Mouse (Mus musculus) MEL (cell line): ENCODE measurements around the gene Ppp2ca. TPM values are rescaled to one million over a fixed set of nuclear protein-coding genes. Genes with fewer than 3 reads are reported as not detected.

Source experiments
- DNase-seq: peaks from one replicate; pipeline ENCODE4 v3.0.0; 2011; ENCODE audit warnings: low read depth, low spot score
- H3K27ac ChIP-seq: 2 replicates; pipeline ENCODE4 v1.5.1; 2012; ENCODE audit warnings: low read depth, mild to moderate bottlenecking, control low read depth, low read length, moderate library complexity; ENCODE audit not compliant: control insufficient read depth
- H3K27me3 ChIP-seq, 2 experiments: fragments of 150-350 bp in 1 of 2; sonication (generic) in 1 of 2; 2 replicates each; pipeline ENCODE4 v1.6.1; 2012; ENCODE audit warnings: low read length in 2 of 2, mild to moderate bottlenecking in 2 of 2, improper control_type of control experiment in 1 of 2, moderate library complexity in 1 of 2; ENCODE audit not compliant: insufficient read depth in 2 of 2, control insufficient read depth in 1 of 2
- H3K36me3 ChIP-seq, 2 experiments: 2 replicates each; pipeline ENCODE4 v1.6.1; 2012 to 2014; ENCODE audit warnings: low read length in 2 of 2, improper control_type of control experiment in 1 of 2, inconsistent platforms in 1 of 2, mild to moderate bottlenecking in 1 of 2; ENCODE audit not compliant: insufficient read depth in 2 of 2, control insufficient read depth in 1 of 2
- H3K4me1 ChIP-seq, 2 experiments: fragments of 150-350 bp in 1 of 2; sonication (generic) in 1 of 2; 2 replicates each; pipeline ENCODE4 v1.6.1; 2012; ENCODE audit warnings: low read length in 2 of 2, improper control_type of control experiment in 1 of 2, mild to moderate bottlenecking in 1 of 2; ENCODE audit not compliant: insufficient read depth in 2 of 2, control insufficient read depth in 1 of 2
- H3K4me3 ChIP-seq, 2 experiments: fragments of 150-350 bp in 1 of 2; sonication (generic) in 1 of 2; 2 replicates each; pipeline ENCODE4 v1.5.1; 2012; ENCODE audit warnings: low read depth in 2 of 2, low read length in 2 of 2, mild to moderate bottlenecking in 2 of 2, moderate library complexity in 2 of 2, control low read depth in 1 of 2, improper control_type of control experiment in 1 of 2; ENCODE audit not compliant: control insufficient read depth in 1 of 2, insufficient read depth in 1 of 2
- H3K79me2 ChIP-seq: 2 replicates; pipeline ENCODE4 v1.6.1; 2012; ENCODE audit warnings: mild to moderate bottlenecking, low read length, moderate library complexity; ENCODE audit not compliant: control insufficient read depth, poor library complexity, insufficient read depth
- H3K9ac ChIP-seq: 2 replicates; pipeline ENCODE4 v1.6.1; 2012; ENCODE audit warnings: low read depth, mild to moderate bottlenecking, control low read depth, low read length, moderate library complexity; ENCODE audit not compliant: control insufficient read depth, poor library complexity, severe bottlenecking
- H3K9me3 ChIP-seq: fragments of 150-350 bp; sonication (generic); replicated peaks from 2 replicates; pipeline ENCODE4 v1.6.1; 2012; ENCODE audit warnings: mild to moderate bottlenecking, low read length, improper control_type of control experiment, moderate library complexity; ENCODE audit not compliant: insufficient read depth
- BHLHE40 ChIP-seq: IDR thresholded peaks from 2 replicates; pipeline ENCODE4 v1.6.1; 2012; ENCODE audit warnings: low read depth, mild to moderate bottlenecking, inconsistent platforms, low read length, improper control_type of control experiment, borderline replicate concordance
- CHD1 ChIP-seq: IDR thresholded peaks from 2 replicates; pipeline ENCODE4 v1.6.1; 2012; ENCODE audit warnings: low read depth, mild to moderate bottlenecking, inconsistent platforms, low read length, improper control_type of control experiment
- CTCF ChIP-seq, 3 experiments: IDR thresholded peaks in 2 of 3; conservative IDR thresholded peaks in 1 of 3; 2 replicates each; pipeline ENCODE4 v1.5.1; 2011 to 2012; ENCODE audit warnings: low read length in 3 of 3, low read depth in 2 of 3, mild to moderate bottlenecking in 2 of 3, improper control_type of control experiment in 1 of 3, inconsistent platforms in 1 of 3, mixed read lengths in 1 of 3, moderate library complexity in 1 of 3; ENCODE audit not compliant: control insufficient read depth in 1 of 3, insufficient read depth in 1 of 3, poor library complexity in 1 of 3, severe bottlenecking in 1 of 3
- ELF1 ChIP-seq: IDR thresholded peaks from 2 replicates; pipeline ENCODE4 v1.6.1; 2014; ENCODE audit warnings: low read depth, mild to moderate bottlenecking, inconsistent platforms, low read length, improper control_type of control experiment, moderate library complexity
- EP300 ChIP-seq, 2 experiments: IDR thresholded peaks; 2 replicates each; pipeline ENCODE4 v1.6.1; 2011; ENCODE audit warnings: improper control_type of control experiment in 2 of 2, low read length in 2 of 2, low read depth in 1 of 2, mild to moderate bottlenecking in 1 of 2
- ETS1 ChIP-seq: IDR thresholded peaks from 2 replicates; pipeline ENCODE4 v1.6.1; 2012; ENCODE audit warnings: low read depth, mild to moderate bottlenecking, inconsistent platforms, low read length, improper control_type of control experiment, moderate library complexity
- GATA1 ChIP-seq: IDR thresholded peaks from 2 replicates; pipeline ENCODE4 v1.6.1; 2011; ENCODE audit warnings: low read depth, low read length, improper control_type of control experiment
- HCFC1 ChIP-seq: IDR thresholded peaks from 2 replicates; pipeline ENCODE4 v1.6.1; 2012; ENCODE audit warnings: low read depth, mild to moderate bottlenecking, inconsistent platforms, low read length, improper control_type of control experiment, moderate library complexity
- KAT2A ChIP-seq: conservative IDR thresholded peaks from 2 replicates; pipeline ENCODE4 v1.6.1; 2012; ENCODE audit warnings: low read depth, low read length, improper control_type of control experiment, inconsistent platforms
- MAFK ChIP-seq: IDR thresholded peaks from 2 replicates; pipeline ENCODE4 v1.6.1; 2011; ENCODE audit warnings: low read depth, mild to moderate bottlenecking, low read length, improper control_type of control experiment, borderline replicate concordance
- MAX ChIP-seq: IDR thresholded peaks from 2 replicates; pipeline ENCODE4 v1.6.1; 2011; ENCODE audit warnings: low read length, improper control_type of control experiment
- MAZ ChIP-seq: IDR thresholded peaks from 2 replicates; pipeline ENCODE4 v1.6.1; 2012; ENCODE audit warnings: low read depth, mild to moderate bottlenecking, inconsistent platforms, low read length, improper control_type of control experiment
- MYB ChIP-seq: IDR thresholded peaks from 2 replicates; pipeline ENCODE4 v1.6.1; 2011; ENCODE audit warnings: mild to moderate bottlenecking, low read depth, low read length, improper control_type of control experiment
- MYC ChIP-seq: IDR thresholded peaks from 2 replicates; pipeline ENCODE4 v1.6.1; 2011; ENCODE audit warnings: low read depth, mild to moderate bottlenecking, low read length, improper control_type of control experiment, moderate library complexity
- NELFE ChIP-seq: IDR thresholded peaks from 2 replicates; pipeline ENCODE4 v1.6.1; 2011; ENCODE audit warnings: low read depth, low read length, improper control_type of control experiment
- NRF1 ChIP-seq: IDR thresholded peaks from 2 replicates; pipeline ENCODE4 v1.6.1; 2014; ENCODE audit warnings: low read depth, mild to moderate bottlenecking, inconsistent platforms, low read length, improper control_type of control experiment, moderate library complexity; ENCODE audit not compliant: poor library complexity, insufficient read depth, severe bottlenecking
- POLR2AphosphoS5 ChIP-seq: IDR thresholded peaks from 2 replicates; pipeline ENCODE4 v1.6.1; 2012; ENCODE audit warnings: low read depth, borderline replicate concordance, mild to moderate bottlenecking, inconsistent platforms, low read length, moderate library complexity, mixed read lengths
- RAD21 ChIP-seq: IDR thresholded peaks from 2 replicates; pipeline ENCODE4 v1.6.1; 2011; ENCODE audit warnings: mild to moderate bottlenecking, low read depth, low read length, improper control_type of control experiment
- TAL1 ChIP-seq: IDR thresholded peaks from 2 replicates; pipeline ENCODE4 v1.6.1; 2012; ENCODE audit warnings: mild to moderate bottlenecking, inconsistent platforms, low read length, moderate library complexity, mixed read lengths
- TBP ChIP-seq: IDR thresholded peaks from 2 replicates; pipeline ENCODE4 v1.8.0; 2011; ENCODE audit warnings: low read depth, low read length, improper control_type of control experiment
- TCF12 ChIP-seq: IDR thresholded peaks from 2 replicates; pipeline ENCODE4 v1.6.1; 2014; ENCODE audit warnings: low read depth, mild to moderate bottlenecking, inconsistent platforms, low read length, improper control_type of control experiment, moderate library complexity
- USF1 ChIP-seq: IDR thresholded peaks from 2 replicates; pipeline ENCODE4 v1.6.1; 2014; ENCODE audit warnings: low read depth, mild to moderate bottlenecking, inconsistent platforms, low read length, improper control_type of control experiment, moderate library complexity
- USF2 ChIP-seq, 2 experiments: IDR thresholded peaks; 2 replicates each; pipeline ENCODE4 v1.6.1; 2011 to 2012; ENCODE audit warnings: improper control_type of control experiment in 2 of 2, low read length in 2 of 2, borderline replicate concordance in 1 of 2, inconsistent platforms in 1 of 2, low read depth in 1 of 2, mild to moderate bottlenecking in 1 of 2; ENCODE audit not compliant: insufficient read depth in 1 of 2
- ZC3H11A ChIP-seq: IDR thresholded peaks from 2 replicates; pipeline ENCODE4 v1.6.1; 2012; ENCODE audit warnings: low read depth, mild to moderate bottlenecking, inconsistent platforms, low read length, improper control_type of control experiment
- ZKSCAN1 ChIP-seq: IDR thresholded peaks from 2 replicates; pipeline ENCODE4 v1.6.1; 2012; ENCODE audit warnings: low read depth, mild to moderate bottlenecking, inconsistent platforms, low read length, improper control_type of control experiment, moderate library complexity
- ZNF384 ChIP-seq: IDR thresholded peaks from 2 replicates; pipeline ENCODE4 v1.6.1; 2012; ENCODE audit warnings: low read depth, mild to moderate bottlenecking, inconsistent platforms, low read length, improper control_type of control experiment
- polyA plus RNA-seq, 2 experiments: library from polyadenylated mRNA; stranded (reverse) in 1 of 2; unstranded in 1 of 2; fragments of >175 nt in 1 of 2; fragments of >200 nt in 1 of 2; gene quantifications; 2 replicates each; pipeline versions ENCODE4 v1.2.1 to v1.2.4; 2012; ENCODE audit warnings: low replicate concordance in 2 of 2, low read depth in 1 of 2; ENCODE audit not compliant: insufficient read length in 2 of 2, insufficient read depth in 1 of 2, missing spikeins in 1 of 2
- total RNA-seq: library from RNA; depleted of rRNA; stranded (reverse); fragments of 300-350 nt; gene quantifications from 2 replicates; pipeline ENCODE4 v1.2.3, GENCODE M21; 2012

Gene Ppp2ca
- total and polyA plus RNA-seq, 3 experiments = 78.2 to 113 (median 102) TPM

GRCm38 (mm10) chr11:52073528-52074170 lies 24.8 kb upstream of the Ppp2ca start:
- Histone ChIP-seq H3K9me3 (no peaks in the 10 kb centered on the region), H3K4me1 (peaks cover 22 to 23% of the 10 kb centered on the region in 2 experiments), H3K36me3 (peaks cover 0 to 18% of the 10 kb centered on the region in 2 experiments; a peak in 2 of 4 replicates), H3K27ac (no peak overlapping the region), H3K9ac (no peak overlapping the region), H3K4me3 (no peak overlapping the region; a peak in 1 of 4 replicates), H3K27me3 (no peaks in the 10 kb centered on the region), H3K79me2 (no peaks in the 10 kb centered on the region)
- DNase-seq = peak; percentile 30
- TF ChIP-seq KAT2A (no peak), ZNF384 (peak; percentile 26; the same call in 1 of the 2 replicates), CHD1 (0 out of 2 replicates have a peak, but pooled peaks have one; percentile 12), BHLHE40 (no peak), NRF1 (no peak), HCFC1 (no peak), POLR2AphosphoS5 (no peak)

GRCm38 (mm10) chr11:52074626-52075470 lies 23.6 kb upstream of the Ppp2ca start:
- Histone ChIP-seq H3K79me2 (no peaks in the 10 kb centered on the region), H3K4me1 (peaks cover 24 to 28% of the 10 kb centered on the region in 2 experiments), H3K27me3 (no peaks in the 10 kb centered on the region), H3K9me3 (no peaks in the 10 kb centered on the region), H3K4me3 (peak overlapping the region; percentile 28 to 81), H3K9ac (peak overlapping the region; percentile 4), H3K36me3 (peaks cover 0 to 23% of the 10 kb centered on the region in 2 experiments; a peak in 2 of 4 replicates), H3K27ac (peak overlapping the region; percentile 15)
- peak; percentile 89 for DNase-seq
- TF ChIP-seq TBP (no peak), GATA1 (peak; percentile 90), POLR2AphosphoS5 (no peak), KAT2A (no peak), MAFK (peak; percentile 49; the same call in 1 of the 2 replicates), ZKSCAN1 (peak; percentile 87; the same call in 1 of the 2 replicates), BHLHE40 (peak; percentile 94), RAD21 (no peak), ETS1 (peak; percentile 88; the same call in 1 of the 2 replicates), MAX (0 out of 2 replicates have a peak, but pooled peaks have one; percentile 34), TCF12 (peak; percentile 90), USF1 (no peak), MAZ (peak; percentile 76), MYB (peak; percentile 13; the same call in 1 of the 2 replicates), EP300 (IDR thresholded peaks at IDR 0.05; ENCODE audit: low read depth in 1 of 2, low read length in 2 of 2) (peak; percentile 87), ZC3H11A (peak; percentile 12; the same call in 1 of the 2 replicates), CHD1 (no peak), USF2 (IDR thresholded peaks at IDR 0.05; ENCODE audit: borderline replicate concordance in 1 of 2, insufficient read depth in 1 of 2, low read depth in 1 of 2, low read length in 2 of 2) (no peak), TAL1 (peak; percentile 70), CTCF (IDR thresholded peaks at IDR 0.05 in 2 of 3, conservative IDR thresholded peaks at IDR 0.05 in 1 of 3; ENCODE audit: control insufficient read depth in 1 of 3, insufficient read depth in 1 of 3, low read depth in 2 of 3, low read length in 3 of 3, poor library complexity in 1 of 3, severe bottlenecking in 1 of 3) (no peak), NELFE (0 out of 2 replicates have a peak, but pooled peaks have one; percentile 10), ELF1 (no peak), MYC (peak; percentile 45; the same call in 1 of the 2 replicates)
